Mouse (Mus musculus) erythroblast, embryonic 14.5 days (primary cell): ENCODE results near the gene Atf1. TPM values are rescaled to one million over a fixed set of nuclear protein-coding genes. Genes with fewer than 3 reads are reported as not detected.

Experiments
- H3K27me3 ChIP-seq: 2 replicates; pipeline ENCODE4 v1.6.1; 2012; ENCODE audit warnings: inconsistent platforms; ENCODE audit not compliant: control insufficient read depth
- H3K36me3 ChIP-seq: 2 replicates; pipeline ENCODE4 v1.6.1; 2012; ENCODE audit warnings: mild to moderate bottlenecking, inconsistent platforms; ENCODE audit not compliant: control insufficient read depth
- H3K4me1 ChIP-seq: 2 replicates; pipeline ENCODE4 v1.6.1; 2012; ENCODE audit warnings: inconsistent platforms; ENCODE audit not compliant: control insufficient read depth
- H3K4me3 ChIP-seq: replicated peaks from 2 replicates; pipeline ENCODE3; 2012; ENCODE audit warnings: moderate library complexity, mild to moderate bottlenecking, inconsistent platforms
- H3K9me3 ChIP-seq: 2 replicates; pipeline ENCODE4 v1.6.1; 2012; ENCODE audit warnings: low read length, inconsistent platforms, mixed read lengths; ENCODE audit not compliant: control insufficient read depth
- GATA1 ChIP-seq: IDR thresholded peaks from 2 replicates; pipeline ENCODE4 v1.6.1; 2012; ENCODE audit warnings: low read length, inconsistent platforms, mixed read lengths
- TAL1 ChIP-seq: IDR thresholded peaks from 3 replicates; pipeline ENCODE4 v1.6.1; 2012; ENCODE audit warnings: low read length, inconsistent platforms, mixed read lengths
- polyA plus RNA-seq: library from polyadenylated mRNA; stranded (reverse); fragments of >175 nt; gene quantifications from 2 replicates; pipeline ENCODE4 v1.2.3, GENCODE M21; 2012

Atf1 gene
- polyA plus RNA-seq, 1 experiment = 6.7 TPM

DNA sequence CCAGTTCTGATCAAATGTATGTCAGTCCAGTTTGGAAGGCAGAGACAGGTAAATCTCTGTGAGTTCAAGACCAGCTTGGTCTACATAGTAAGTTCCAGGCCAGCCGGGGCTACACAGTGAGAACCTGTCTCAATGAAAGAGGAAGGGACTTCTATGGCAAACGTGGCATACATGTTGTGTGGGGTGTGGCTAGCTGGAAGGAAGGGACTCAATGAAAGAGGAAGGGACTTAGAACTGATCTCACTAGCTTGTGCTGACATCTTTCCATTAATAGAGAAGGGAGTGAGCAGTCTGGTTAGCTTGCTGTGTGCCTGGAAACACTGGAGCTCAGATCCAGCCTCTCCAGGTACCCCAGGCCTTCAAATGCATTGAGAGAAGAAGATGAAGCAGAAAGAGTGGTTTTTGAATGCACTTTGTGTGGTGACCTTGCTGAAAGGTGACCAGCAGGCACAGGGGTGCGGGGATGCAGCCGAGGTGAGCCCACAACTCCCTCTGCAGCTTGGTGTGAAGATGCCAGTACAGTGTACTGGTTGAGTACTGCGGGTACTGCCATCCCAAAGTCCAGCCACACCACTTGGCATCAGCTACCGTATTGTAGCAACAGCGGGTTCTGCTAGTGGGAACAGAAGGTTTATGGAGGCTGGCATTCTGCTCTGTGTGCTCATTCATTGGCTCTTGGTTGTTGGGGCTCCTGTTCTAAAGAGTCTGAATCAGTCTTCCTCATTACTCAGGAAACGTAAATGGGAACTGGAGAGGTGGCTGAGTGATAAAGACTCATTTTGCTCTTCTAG, 40.5 kb upstream of the Atf1 start:
- Histone ChIP-seq H3K9me3 (no peaks in the 10 kb centered on the region), H3K36me3 (peaks cover 40% of the 10 kb centered on the region), H3K4me1 (peaks cover 9% of the 10 kb centered on the region), H3K27me3 (no peaks in the 10 kb centered on the region), H3K4me3 (no peak overlapping the region)
- TF ChIP-seq GATA1 (no peak), TAL1 (no peak)

DNA sequence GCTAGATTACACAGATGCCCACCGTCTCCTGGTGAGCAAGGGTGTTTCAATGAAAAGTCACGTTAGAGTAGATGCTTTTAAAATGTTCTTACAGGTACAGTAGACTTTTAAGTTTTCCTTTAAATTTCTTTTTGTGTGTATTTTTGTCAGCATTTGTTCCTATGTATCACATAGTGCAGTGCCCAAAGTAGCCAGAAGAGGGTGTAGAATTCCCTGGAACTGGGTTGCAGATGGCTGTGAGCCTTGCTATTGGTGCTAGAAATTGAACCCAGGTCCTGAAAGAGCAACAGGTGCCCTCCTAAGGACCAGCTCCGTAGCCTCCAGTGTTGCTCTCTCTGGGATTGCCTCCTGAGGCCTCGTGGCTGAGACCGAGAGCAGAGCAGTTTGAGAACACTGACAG, 39.1 kb upstream of the Atf1 start:
- H3K4me3 ChIP-seq = no peak overlapping the region
- peaks cover 43% of the 10 kb centered on the region for H3K36me3 ChIP-seq
- H3K4me1 ChIP-seq = peaks cover 9% of the 10 kb centered on the region
- no peaks in the 10 kb centered on the region for H3K27me3 ChIP-seq
- no peaks in the 10 kb centered on the region for H3K9me3 ChIP-seq
- TF ChIP-seq GATA1 (no peak), TAL1 (no peak)

DNA sequence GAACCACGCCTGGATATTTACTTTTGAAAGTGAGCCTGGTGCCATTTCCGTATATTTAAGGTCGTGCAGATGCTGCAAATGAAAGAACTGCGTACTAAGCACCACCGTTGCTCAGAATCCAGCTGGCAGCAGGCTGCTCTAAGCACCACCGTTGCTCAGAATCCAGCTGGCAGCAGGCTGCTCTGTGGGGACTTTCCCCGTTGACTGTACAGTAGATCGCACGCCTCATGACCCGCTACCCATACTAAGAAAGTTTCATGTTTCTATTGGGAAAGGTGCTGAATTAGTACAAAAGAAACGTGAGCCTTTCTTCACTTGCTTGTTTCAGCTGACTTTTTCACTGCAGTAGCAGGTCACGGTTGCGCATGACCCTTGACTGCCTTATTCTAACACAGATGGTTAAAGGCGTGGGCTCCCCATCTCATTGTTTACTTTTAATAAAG, 38.6 kb upstream of the Atf1 start:
- peaks cover 46% of the 10 kb centered on the region for H3K36me3 ChIP-seq
- H3K4me1 ChIP-seq = peaks cover 9% of the 10 kb centered on the region
- no peak for TF ChIP-seq TAL1
- TF ChIP-seq GATA1 = no peak
- no peaks in the 10 kb centered on the region for H3K9me3 ChIP-seq
- H3K4me3 ChIP-seq = no peak overlapping the region
- no peaks in the 10 kb centered on the region for H3K27me3 ChIP-seq

DNA sequence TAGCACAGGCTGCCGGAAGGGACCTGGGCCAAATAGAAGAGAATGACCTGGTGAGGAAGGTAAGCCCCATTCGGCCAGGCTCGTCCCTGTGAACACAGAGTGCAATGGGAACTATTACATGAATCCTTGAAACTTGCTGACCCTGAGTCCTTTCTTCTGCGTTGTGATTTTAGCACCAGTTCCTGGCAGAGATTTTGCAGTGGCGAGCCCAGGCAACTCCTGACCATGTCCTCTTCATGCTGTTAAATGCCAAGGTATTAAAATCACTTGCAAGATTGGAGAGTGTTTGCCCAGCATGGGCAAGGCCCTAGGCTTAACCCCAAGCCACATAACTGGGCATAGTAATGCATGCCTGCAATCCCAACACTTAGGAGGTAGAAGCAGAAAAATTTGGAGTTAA, 37.5 kb upstream of the Atf1 start:
- Histone ChIP-seq H3K4me3 (no peak overlapping the region), H3K27me3 (no peaks in the 10 kb centered on the region), H3K9me3 (no peaks in the 10 kb centered on the region), H3K4me1 (peaks cover 9% of the 10 kb centered on the region), H3K36me3 (peaks cover 47% of the 10 kb centered on the region)
- TF ChIP-seq GATA1 = no peak
- TF ChIP-seq TAL1 = no peak

DNA sequence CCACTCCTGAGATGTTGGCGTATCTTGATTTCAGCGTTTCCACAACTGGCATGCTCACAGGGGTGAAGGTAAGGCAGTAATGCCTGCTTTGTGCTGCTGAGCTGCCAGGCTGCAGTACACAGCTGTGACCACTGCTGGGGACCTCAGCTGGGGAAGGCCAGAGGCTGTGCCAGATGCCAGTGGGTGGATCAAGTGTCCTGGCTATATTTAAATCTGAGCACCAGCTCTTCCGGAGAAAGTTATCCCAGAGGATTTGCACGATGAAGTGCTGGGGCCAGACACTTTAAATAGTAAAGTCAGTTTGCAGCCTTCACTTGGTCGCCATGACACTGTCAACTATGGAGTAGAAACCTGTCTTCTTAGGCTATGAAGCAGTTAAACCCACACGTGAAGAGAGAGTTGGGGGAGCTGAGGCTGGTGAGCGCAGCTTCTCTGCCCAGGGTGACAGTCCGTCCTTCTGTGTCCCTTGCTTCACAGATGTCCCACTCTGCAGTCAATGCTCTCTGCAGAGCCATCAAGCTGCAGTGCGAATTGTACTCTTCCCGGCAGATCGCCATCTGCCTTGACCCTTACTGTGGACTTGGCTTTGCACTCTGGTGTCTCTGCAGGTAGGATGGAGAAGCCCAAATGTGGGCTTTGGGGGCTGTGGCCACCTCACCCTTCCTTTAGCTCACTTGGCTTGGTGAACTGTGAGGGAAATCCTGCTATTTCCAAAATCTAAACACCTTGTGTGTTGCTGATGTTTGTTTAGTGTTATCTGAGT, 28.5 kb upstream of the Atf1 start:
- no peaks in the 10 kb centered on the region for H3K27me3 ChIP-seq
- H3K4me1 ChIP-seq = no peaks in the 10 kb centered on the region
- H3K4me3 ChIP-seq = no peak overlapping the region
- peaks cover 27% of the 10 kb centered on the region for H3K36me3 ChIP-seq
- TF ChIP-seq GATA1 (no peak), TAL1 (no peak)
- H3K9me3 ChIP-seq = no peaks in the 10 kb centered on the region

DNA sequence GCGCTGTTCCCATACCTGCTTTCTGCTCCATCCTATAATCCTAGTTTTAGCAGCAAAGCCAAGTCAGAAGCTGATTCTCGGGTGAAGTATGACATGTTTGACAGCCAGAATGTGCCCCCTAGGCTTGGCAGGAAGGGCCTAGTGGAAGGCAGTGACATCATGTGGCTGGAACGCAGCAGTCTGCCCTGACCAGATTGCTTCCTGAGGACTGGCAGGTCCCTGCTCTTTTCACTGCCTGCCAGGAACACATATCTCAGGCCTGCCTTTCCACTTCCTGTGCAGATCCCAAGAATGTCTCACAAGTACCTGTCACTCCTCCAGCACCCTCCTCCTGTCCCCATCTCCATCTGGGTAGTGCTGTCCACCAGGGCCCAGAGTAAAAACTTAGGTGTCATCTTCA, 27.8 kb upstream of the Atf1 start:
- no peaks in the 10 kb centered on the region for H3K4me1 ChIP-seq
- no peak overlapping the region for H3K4me3 ChIP-seq
- H3K9me3 ChIP-seq = no peaks in the 10 kb centered on the region
- no peaks in the 10 kb centered on the region for H3K27me3 ChIP-seq
- no peak for TF ChIP-seq TAL1
- TF ChIP-seq GATA1 = no peak
- peaks cover 30% of the 10 kb centered on the region for H3K36me3 ChIP-seq

DNA sequence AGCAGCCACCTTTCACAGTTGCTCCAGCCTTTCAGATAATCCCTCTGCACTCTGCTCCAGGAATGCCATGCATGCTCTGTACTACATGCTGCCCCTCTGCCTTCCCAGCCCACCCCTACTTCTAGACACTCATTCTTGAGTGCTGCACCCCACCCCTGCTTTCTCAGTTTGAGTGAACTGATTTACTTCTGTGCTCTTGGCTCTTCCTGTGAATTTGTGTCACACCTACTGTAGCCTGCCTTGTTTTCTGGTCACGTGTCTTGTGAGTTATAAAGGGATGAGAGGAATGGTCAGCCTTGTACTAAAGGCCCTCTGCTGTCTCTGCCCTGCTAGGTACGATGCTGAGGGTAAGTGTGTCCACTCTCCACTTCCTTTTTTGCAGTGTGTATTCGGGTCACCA, 25.8 kb upstream of the Atf1 start:
- H3K36me3 ChIP-seq = peaks cover 30% of the 10 kb centered on the region
- H3K4me3 ChIP-seq = no peak overlapping the region
- no peaks in the 10 kb centered on the region for H3K4me1 ChIP-seq
- H3K27me3 ChIP-seq = no peaks in the 10 kb centered on the region
- H3K9me3 ChIP-seq = no peaks in the 10 kb centered on the region
- TF ChIP-seq GATA1 = no peak
- TF ChIP-seq TAL1 = no peak

DNA sequence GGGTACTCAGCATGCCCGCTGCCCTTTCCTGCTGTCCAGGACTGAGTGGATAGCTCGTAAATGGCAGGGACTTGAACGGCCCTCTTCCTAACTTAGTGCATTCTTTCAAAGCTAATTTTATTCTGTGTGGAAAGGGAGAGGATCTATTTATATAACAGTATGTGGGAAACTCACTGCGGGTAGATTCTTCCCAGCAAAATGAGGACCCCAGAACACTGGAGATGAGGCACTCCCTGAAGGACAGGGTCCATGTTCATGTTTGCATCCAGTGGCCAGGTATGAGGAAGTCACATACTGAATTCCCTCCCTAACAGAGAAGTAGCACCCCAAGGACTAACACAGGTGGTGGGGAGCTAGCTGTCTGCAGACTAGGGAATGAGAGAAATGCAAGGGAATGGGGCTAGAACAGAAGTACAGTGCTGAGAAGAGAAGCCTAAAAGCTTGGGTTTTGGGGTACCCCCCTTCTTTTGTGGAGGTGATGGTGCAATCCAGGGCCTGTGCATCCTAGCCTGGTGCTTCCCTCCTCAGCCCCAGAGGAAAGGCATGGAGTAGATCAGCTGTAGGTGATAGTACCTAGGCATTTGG, 25.1 kb upstream of the Atf1 start:
- H3K4me3 ChIP-seq = no peak overlapping the region
- H3K9me3 ChIP-seq = no peaks in the 10 kb centered on the region
- TF ChIP-seq TAL1 (no peak), GATA1 (no peak)
- no peaks in the 10 kb centered on the region for H3K27me3 ChIP-seq
- H3K36me3 ChIP-seq = peaks cover 30% of the 10 kb centered on the region
- no peaks in the 10 kb centered on the region for H3K4me1 ChIP-seq

DNA sequence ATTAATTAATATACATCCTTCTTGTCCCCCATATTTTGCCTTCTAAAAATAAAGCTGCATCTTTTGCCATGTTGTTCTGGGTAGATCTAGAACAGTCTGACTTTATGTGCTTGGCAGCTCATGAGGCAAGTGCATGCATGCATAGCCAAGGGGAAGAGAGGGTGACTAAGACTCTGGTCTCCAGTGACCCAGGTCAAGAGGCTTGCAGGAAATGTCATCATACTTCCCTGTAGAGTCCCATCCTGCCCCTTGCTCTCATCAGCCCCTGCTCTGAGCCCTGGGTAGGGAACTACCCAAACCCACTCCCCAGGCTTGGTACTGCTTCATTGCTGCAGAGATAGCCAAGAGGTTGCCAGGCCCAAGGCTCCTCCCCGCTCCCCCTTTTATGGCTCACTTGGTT, 23.0 kb upstream of the Atf1 start:
- no peak for TF ChIP-seq GATA1
- TF ChIP-seq TAL1 = no peak
- peaks cover 24% of the 10 kb centered on the region for H3K36me3 ChIP-seq

More for the DNA sequence above, 23.0 kb upstream of the Atf1 start:
- H3K9me3 ChIP-seq = no peaks in the 10 kb centered on the region
- no peaks in the 10 kb centered on the region for H3K27me3 ChIP-seq
- H3K4me1 ChIP-seq = no peaks in the 10 kb centered on the region
- H3K4me3 ChIP-seq = no peak overlapping the region
